Mouse (Mus musculus): Measurements from ENCODE around the gene Rmi2. TPM values are rescaled to one million over a fixed set of nuclear protein-coding genes. Genes with fewer than 3 reads are reported as not detected.

Gene Rmi2
- polyA plus RNA-seq, 1 experiment from 2014 or later, result 5.0 TPM

DNA sequence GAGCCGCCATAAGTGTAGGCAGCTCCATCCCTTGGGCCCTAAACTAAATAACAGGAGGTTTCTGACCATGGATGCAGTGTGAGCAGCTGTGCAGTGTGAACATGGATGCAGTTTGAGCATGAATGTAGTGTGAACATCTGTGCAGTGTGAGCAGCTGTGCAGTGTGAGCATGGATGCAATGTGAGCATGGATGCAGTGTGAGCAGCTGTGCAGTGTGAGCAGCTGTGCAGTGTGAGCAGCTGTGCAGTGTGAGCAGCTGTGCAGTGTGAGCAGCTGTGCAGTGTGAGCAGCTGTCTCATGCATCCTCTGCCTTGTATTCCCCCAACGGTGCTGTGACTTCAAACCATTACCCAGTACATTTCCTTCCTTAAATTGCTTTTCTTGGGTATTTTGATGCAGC lies 52.6 kb downstream of the Rmi2 start:
- no peak for DNase-seq (ENCODE audit: low spot score)
- H3K4me2 ChIP-seq (ENCODE audit: low read depth, low read length, severe bottlenecking), result no peak overlapping the region
- H3K4me3 ChIP-seq (ENCODE audit: low read depth, low read length), result no peak overlapping the region
- no peaks in the 10 kb centered on the region for H3K27me3 ChIP-seq (ENCODE audit: control insufficient read depth, insufficient read depth, low read length)
- H3K4me1 ChIP-seq (replicated peaks; ENCODE audit: control insufficient read depth, insufficient read depth, low read length), result no peaks in the 10 kb centered on the region
- ATAC-seq (replicated peaks; ENCODE audit: low FRiP score), result no peak
- no peaks in the 10 kb centered on the region for H3K36me3 ChIP-seq (ENCODE audit: control insufficient read depth, insufficient read depth, low read length)
- H3K27ac ChIP-seq (ENCODE audit: low read depth, low read length), result no peak overlapping the region
- H3K9me3 ChIP-seq (ENCODE audit: control insufficient read depth, low read length), result no peaks in the 10 kb centered on the region
- 95% methylated on average over 2 of the region's 2 CpGs for WGBS
- H3K9ac ChIP-seq (ENCODE audit: low read length), result no peak overlapping the region

GRCm38 (mm10) chr16:10890363-10890762 lies 55.5 kb downstream of the Rmi2 start:
- Histone ChIP-seq H3K36me3 (ENCODE audit: control insufficient read depth, insufficient read depth, low read length) (no peaks in the 10 kb centered on the region), H3K9ac (ENCODE audit: low read length) (no peak overlapping the region), H3K4me2 (ENCODE audit: low read depth, low read length, severe bottlenecking) (no peak overlapping the region), H3K27ac (ENCODE audit: low read depth, low read length) (no peak overlapping the region), H3K4me3 (ENCODE audit: low read depth, low read length) (no peak overlapping the region), H3K9me3 (ENCODE audit: control insufficient read depth, low read length) (no peaks in the 10 kb centered on the region), H3K27me3 (ENCODE audit: control insufficient read depth, insufficient read depth, low read length) (no peaks in the 10 kb centered on the region), H3K4me1 (replicated peaks; ENCODE audit: control insufficient read depth, insufficient read depth, low read length) (no peaks in the 10 kb centered on the region)
- 80% methylated on average over 3 of the region's 3 CpGs for WGBS
- ATAC-seq (replicated peaks; ENCODE audit: low FRiP score), result no peak
- DNase-seq (ENCODE audit: low spot score), result no peak

- no peak overlapping the region for H3K27ac ChIP-seq (ENCODE audit: low read depth, low read length)
- H3K9me3 ChIP-seq (ENCODE audit: control insufficient read depth, low read length), result no peaks in the 10 kb centered on the region
- DNase-seq (ENCODE audit: low spot score), result no peak
- H3K27me3 ChIP-seq (ENCODE audit: control insufficient read depth, insufficient read depth, low read length), result no peaks in the 10 kb centered on the region
- no peak overlapping the region for H3K9ac ChIP-seq (ENCODE audit: low read length)
- H3K4me2 ChIP-seq (ENCODE audit: low read depth, low read length, severe bottlenecking), result no peak overlapping the region
- H3K4me1 ChIP-seq (replicated peaks; ENCODE audit: control insufficient read depth, insufficient read depth, low read length), result no peaks in the 10 kb centered on the region
- no peak overlapping the region for H3K4me3 ChIP-seq (ENCODE audit: low read depth, low read length)
- ATAC-seq (replicated peaks; ENCODE audit: low FRiP score), result no peak
- H3K36me3 ChIP-seq (ENCODE audit: control insufficient read depth, insufficient read depth, low read length), result no peaks in the 10 kb centered on the region
- 79% methylated on average over 4 of the region's 4 CpGs for WGBS
Observed at GRCm38 (mm10) chr16:10893161-10893560, 58.3 kb downstream of the Rmi2 start.

DNA sequence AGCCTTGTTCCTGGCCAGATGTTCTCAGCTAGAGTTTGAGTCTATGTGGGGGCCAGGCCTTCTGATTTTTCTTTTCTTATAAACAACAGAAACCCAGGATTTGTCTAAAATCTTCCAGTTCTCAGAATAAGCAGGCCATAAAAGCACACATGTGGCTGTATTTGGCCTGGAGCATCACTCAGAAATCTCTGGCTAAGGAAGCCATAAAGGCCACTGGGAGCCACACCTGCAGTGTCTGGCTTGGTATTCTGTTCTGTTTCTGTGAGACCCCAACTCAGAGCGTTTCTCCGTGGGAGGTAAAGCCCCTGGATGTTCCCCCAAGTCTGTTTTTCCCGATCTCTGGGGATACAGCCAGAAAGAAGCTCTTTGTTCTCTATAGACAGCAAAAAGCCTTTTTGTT lies 61.0 kb downstream of the Rmi2 start:
- Histone ChIP-seq H3K9me3 (ENCODE audit: control insufficient read depth, low read length) (no peaks in the 10 kb centered on the region), H3K27ac (ENCODE audit: low read depth, low read length) (no peak overlapping the region), H3K4me3 (ENCODE audit: low read depth, low read length) (no peak overlapping the region), H3K9ac (ENCODE audit: low read length) (no peak overlapping the region), H3K4me2 (ENCODE audit: low read depth, low read length, severe bottlenecking) (no peak overlapping the region), H3K36me3 (ENCODE audit: control insufficient read depth, insufficient read depth, low read length) (no peaks in the 10 kb centered on the region), H3K27me3 (ENCODE audit: control insufficient read depth, insufficient read depth, low read length) (no peaks in the 10 kb centered on the region), H3K4me1 (replicated peaks; ENCODE audit: control insufficient read depth, insufficient read depth, low read length) (no peaks in the 10 kb centered on the region)
- ATAC-seq (replicated peaks; ENCODE audit: low FRiP score), result no peak
- 78% methylated on average over 3 of the region's 3 CpGs for WGBS
- no peak for DNase-seq (ENCODE audit: low spot score)

DNA sequence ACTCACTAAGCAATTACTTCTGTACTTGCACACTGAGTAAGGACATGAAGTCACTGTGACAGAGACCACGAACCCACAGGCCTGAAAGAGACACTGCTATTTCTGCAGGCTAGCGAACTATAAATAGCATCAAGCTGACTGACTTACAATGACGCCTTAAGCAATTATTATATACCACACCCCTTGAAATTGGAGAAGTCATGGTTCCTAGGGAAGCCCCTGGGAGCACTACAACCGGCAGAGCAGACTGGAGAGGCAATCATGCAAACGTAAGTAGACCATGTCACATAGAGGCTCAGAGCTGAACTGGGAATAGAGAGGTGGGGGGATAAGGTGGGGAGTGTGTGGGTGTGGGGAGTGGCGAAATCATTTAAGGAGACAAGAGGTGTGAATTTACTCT lies 62.5 kb downstream of the Rmi2 start:
- H3K36me3 ChIP-seq (ENCODE audit: control insufficient read depth, insufficient read depth, low read length), result no peaks in the 10 kb centered on the region
- H3K9me3 ChIP-seq (ENCODE audit: control insufficient read depth, low read length), result no peaks in the 10 kb centered on the region
- H3K4me2 ChIP-seq (ENCODE audit: low read depth, low read length, severe bottlenecking), result no peak overlapping the region
- no peaks in the 10 kb centered on the region for H3K27me3 ChIP-seq (ENCODE audit: control insufficient read depth, insufficient read depth, low read length)
- no peak overlapping the region for H3K9ac ChIP-seq (ENCODE audit: low read length)
- no peaks in the 10 kb centered on the region for H3K4me1 ChIP-seq (replicated peaks; ENCODE audit: control insufficient read depth, insufficient read depth, low read length)
- WGBS, result 54% methylated on average over 6 of the region's 6 CpGs
- DNase-seq (ENCODE audit: low spot score), result no peak
- no peak overlapping the region for H3K27ac ChIP-seq (ENCODE audit: low read depth, low read length)
- no peak for ATAC-seq (replicated peaks; ENCODE audit: low FRiP score)
- H3K4me3 ChIP-seq (ENCODE audit: low read depth, low read length), result no peak overlapping the region

GRCm38 (mm10) chr16:10900736-10901135 lies 65.9 kb downstream of the Rmi2 start:
- ATAC-seq (replicated peaks; ENCODE audit: low FRiP score) (no peak), DNase-seq (ENCODE audit: low spot score) (no peak)
- Histone ChIP-seq H3K27me3 (ENCODE audit: control insufficient read depth, insufficient read depth, low read length) (no peaks in the 10 kb centered on the region), H3K9ac (ENCODE audit: low read length) (no peak overlapping the region), H3K4me1 (replicated peaks; ENCODE audit: control insufficient read depth, insufficient read depth, low read length) (no peaks in the 10 kb centered on the region), H3K9me3 (ENCODE audit: control insufficient read depth, low read length) (no peaks in the 10 kb centered on the region), H3K27ac (ENCODE audit: low read depth, low read length) (no peak overlapping the region), H3K36me3 (ENCODE audit: control insufficient read depth, insufficient read depth, low read length) (no peaks in the 10 kb centered on the region), H3K4me3 (ENCODE audit: low read depth, low read length) (no peak overlapping the region), H3K4me2 (ENCODE audit: low read depth, low read length, severe bottlenecking) (no peak overlapping the region)
- WGBS, result 90% methylated on average over 1 of the region's 1 CpGs

- H3K4me3 ChIP-seq (ENCODE audit: low read depth, low read length), result no peak overlapping the region
- H3K9me3 ChIP-seq (ENCODE audit: control insufficient read depth, low read length), result no peaks in the 10 kb centered on the region
- no peaks in the 10 kb centered on the region for H3K36me3 ChIP-seq (ENCODE audit: control insufficient read depth, insufficient read depth, low read length)
- 83% methylated on average over 2 of the region's 2 CpGs for WGBS
- H3K9ac ChIP-seq (ENCODE audit: low read length), result no peak overlapping the region
- no peaks in the 10 kb centered on the region for H3K27me3 ChIP-seq (ENCODE audit: control insufficient read depth, insufficient read depth, low read length)
- H3K27ac ChIP-seq (ENCODE audit: low read depth, low read length), result no peak overlapping the region
- DNase-seq (ENCODE audit: low spot score) (no peak), ATAC-seq (replicated peaks; ENCODE audit: low FRiP score) (no peak)
- H3K4me2 ChIP-seq (ENCODE audit: low read depth, low read length, severe bottlenecking), result no peak overlapping the region
- H3K4me1 ChIP-seq (replicated peaks; ENCODE audit: control insufficient read depth, insufficient read depth, low read length), result no peaks in the 10 kb centered on the region
Observed at GRCm38 (mm10) chr16:10901956-10902355, 67.1 kb downstream of the Rmi2 start.

DNA sequence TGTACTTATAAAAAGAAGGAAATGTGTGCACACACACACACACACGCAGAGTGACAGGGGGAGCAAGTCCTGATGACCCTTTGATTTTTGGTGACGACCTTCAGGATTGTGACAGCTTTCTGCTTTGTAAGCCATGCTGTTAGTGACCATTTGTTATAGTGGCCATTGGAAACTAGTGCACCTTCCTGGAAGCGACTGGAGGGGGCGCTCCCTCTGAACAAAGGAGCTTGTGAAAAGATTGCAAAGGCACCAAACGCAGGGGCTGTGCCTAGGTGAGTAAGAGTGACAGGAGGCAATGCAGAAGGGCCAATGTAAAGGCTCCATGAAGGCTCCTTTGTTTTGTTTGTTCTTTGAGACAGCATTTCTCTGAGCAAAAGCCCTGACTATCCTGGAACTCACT lies 68.0 kb downstream of the Rmi2 start:
- ATAC-seq (replicated peaks; ENCODE audit: low FRiP score) (no peak), DNase-seq (ENCODE audit: low spot score) (no peak)
- 55% methylated on average over 5 of the region's 5 CpGs for WGBS
- H3K4me3 ChIP-seq (ENCODE audit: low read depth, low read length), result no peak overlapping the region
- H3K27ac ChIP-seq (ENCODE audit: low read depth, low read length), result no peak overlapping the region
- H3K27me3 ChIP-seq (ENCODE audit: control insufficient read depth, insufficient read depth, low read length), result no peaks in the 10 kb centered on the region
- no peaks in the 10 kb centered on the region for H3K36me3 ChIP-seq (ENCODE audit: control insufficient read depth, insufficient read depth, low read length)
- H3K4me2 ChIP-seq (ENCODE audit: low read depth, low read length, severe bottlenecking), result no peak overlapping the region
- no peaks in the 10 kb centered on the region for H3K9me3 ChIP-seq (ENCODE audit: control insufficient read depth, low read length)
- H3K9ac ChIP-seq (ENCODE audit: low read length), result no peak overlapping the region
- no peaks in the 10 kb centered on the region for H3K4me1 ChIP-seq (replicated peaks; ENCODE audit: control insufficient read depth, insufficient read depth, low read length)

DNA sequence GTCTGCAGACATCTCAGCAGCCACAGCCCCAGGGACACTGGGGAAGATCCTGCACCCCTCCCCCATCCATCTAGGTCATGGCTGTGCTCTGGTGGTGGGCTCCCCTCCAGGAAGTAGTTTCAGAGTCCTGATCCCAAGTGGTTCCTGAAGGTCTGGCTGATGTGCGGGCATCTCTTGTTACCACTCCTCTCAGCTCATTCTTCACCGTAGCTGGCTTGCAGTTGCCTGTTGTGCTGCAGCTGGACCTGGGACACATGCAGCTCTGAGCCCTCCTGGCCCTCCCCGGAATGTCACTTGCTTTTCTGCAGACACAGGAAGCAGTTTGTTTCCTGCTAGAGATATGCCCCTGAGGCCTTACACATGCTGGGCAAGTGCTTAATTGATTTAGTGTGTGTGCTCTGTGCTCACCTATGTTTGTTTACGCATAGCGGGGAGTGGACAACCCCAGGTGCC lies 70.8 kb downstream of the Rmi2 start:
- ATAC-seq (replicated peaks; ENCODE audit: low FRiP score) (no peak), DNase-seq (ENCODE audit: low spot score) (no peak)
- WGBS, result 65% methylated on average over 5 of the region's 5 CpGs
- no peaks in the 10 kb centered on the region for H3K27me3 ChIP-seq (ENCODE audit: control insufficient read depth, insufficient read depth, low read length)
- H3K4me3 ChIP-seq (ENCODE audit: low read depth, low read length), result no peak overlapping the region
- H3K27ac ChIP-seq (ENCODE audit: low read depth, low read length), result no peak overlapping the region
- H3K36me3 ChIP-seq (ENCODE audit: control insufficient read depth, insufficient read depth, low read length), result no peaks in the 10 kb centered on the region
- no peak overlapping the region for H3K9ac ChIP-seq (ENCODE audit: low read length)
- no peak overlapping the region for H3K4me2 ChIP-seq (ENCODE audit: low read depth, low read length, severe bottlenecking)
- no peaks in the 10 kb centered on the region for H3K9me3 ChIP-seq (ENCODE audit: control insufficient read depth, low read length)
- no peaks in the 10 kb centered on the region for H3K4me1 ChIP-seq (replicated peaks; ENCODE audit: control insufficient read depth, insufficient read depth, low read length)
